In genomic region chr1:63776396-63776795, GRCm38 (mm10) we compare ENCODE assay signal across 19 mouse cellular contexts. TPM values are rescaled to one million over a fixed set of nuclear protein-coding genes. Genes with fewer than 3 reads are reported as not detected.
"Had no signal": no experiment of that assay in that cellular context is flagged by ENCODE, and none has a peak within 500 bp of the region (broad histone marks: within the 10 kb centered on the region; RNA-seq: fewer than 3 reads in every experiment).

No protein-coding gene starts in this region.

- H3K4me3 ChIP-seq: limb, embryonic 13.5 days; midbrain, embryonic 10.5 days; stomach, embryonic 15.5 days had no signal

- H3K4me1 ChIP-seq: limb, embryonic 13.5 days; midbrain, embryonic 10.5 days; stomach, embryonic 15.5 days had no signal

- H3K27ac ChIP-seq: limb, embryonic 13.5 days; liver, embryonic 14.5 days; midbrain, embryonic 10.5 days; stomach, embryonic 15.5 days had no signal

- DNase-seq: kidney, postnatal 25 days; layer of hippocampus, adult 9-11 months; layer of hippocampus, postnatal 36 days; left cerebral cortex, postnatal 4 days; lung, embryonic 14.5 days; lung, postnatal 10 days; lung, postnatal 4 days; midbrain, embryonic 14.5 days; right cerebral cortex, postnatal 14 days; thymus, postnatal 36 days had no signal

RNA-seq across cellular contexts. Expression of gene 4933402D24Rik, which starts 7.3 kb away (rescaled TPM):
- total RNA-seq: layer of hippocampus, postnatal 36 days; liver, adult 2 months; megakaryocyte, adult 5-6 weeks had no signal
- polyA plus RNA-seq: liver, adult 2 months; liver, embryonic 14.5 days; lung, embryonic 14.5 days; spleen, adult 2 months; thymus, postnatal 0 days had no signal

RNA-seq across cellular contexts. Expression of gene Mdh1b, which starts 46.3 kb away (rescaled TPM):
- total RNA-seq: megakaryocyte, adult 5-6 weeks had no signal
- polyA plus RNA-seq: kidney, embryonic 14.5 days; limb, embryonic 13.5 days; liver, adult 2 months; liver, embryonic 14.5 days; lung, embryonic 14.5 days; spleen, adult 2 months; thymus, postnatal 0 days had no signal
